Mouse (Mus musculus) midbrain, embryonic 15.5 days (tissue): ENCODE data around the gene Mark3. TPM values are rescaled to one million over a fixed set of nuclear protein-coding genes. Genes with fewer than 3 reads are reported as not detected.
"Not testable (repeated sequence)": the region's sequence is repeated elsewhere in the genome, so short reads cannot be mapped to it uniquely, and the experiment has no call there.

ENCODE experiments used
- ATAC-seq: fragments of 200-750 bp; cut with Nextera tagmentation; replicated peaks from 2 replicates; pipeline ENCODE4 v1.8.0; 2017; ENCODE audit warnings: moderate TSS enrichment
- H3K27ac ChIP-seq: fragments of 300-500 bp; sonication (generic); 2 replicates; pipeline ENCODE4 v1.5.1; 2015; ENCODE audit warnings: mild to moderate bottlenecking, inconsistent platforms
- H3K27me3 ChIP-seq: fragments of 300-500 bp; sonication (generic); replicated peaks from 2 replicates; pipeline ENCODE4 v1.6.1; 2015; ENCODE audit warnings: inconsistent platforms
- H3K36me3 ChIP-seq: fragments of 300-500 bp; sonication (generic); replicated peaks from 2 replicates; pipeline ENCODE4 v1.6.1; 2015; ENCODE audit warnings: inconsistent platforms
- H3K4me1 ChIP-seq: fragments of 300-500 bp; sonication (generic); 2 replicates; pipeline ENCODE4 v1.6.1; 2015; ENCODE audit warnings: inconsistent platforms
- H3K4me2 ChIP-seq: fragments of 300-500 bp; sonication (generic); 2 replicates; pipeline ENCODE4 v1.6.1; 2015; ENCODE audit warnings: inconsistent platforms, mild to moderate bottlenecking, moderate library complexity
- H3K4me3 ChIP-seq: fragments of 300-500 bp; sonication (generic); 2 replicates; pipeline ENCODE4 v1.5.1; 2015; ENCODE audit warnings: mild to moderate bottlenecking, inconsistent platforms
- H3K9ac ChIP-seq: fragments of 300-500 bp; sonication (generic); 2 replicates; pipeline ENCODE4 v1.6.1; 2015; ENCODE audit warnings: mild to moderate bottlenecking, inconsistent platforms
- H3K9me3 ChIP-seq: fragments of 300-500 bp; sonication (generic); 2 replicates; pipeline ENCODE4 v1.6.1; 2016; ENCODE audit warnings: inconsistent platforms
- WGBS: fragments of 180-500 bp; shearing (Covaris S2); methylation state at CpG from one replicate; pipeline ENCODE4 v1.1.7; 2015; ENCODE audit warnings: mixed read lengths; 5-methylcytosine and 5-hydroxymethylcytosine counted together
- polyA plus RNA-seq: library from polyadenylated mRNA; unstranded; fragments of >200 nt; fragmentation: Nextera tagmentation; extraction: Ambion mirVana; gene quantifications from 2 replicates; pipeline ENCODE4 v1.2.1, GENCODE M21; 2015

Mark3 gene
- polyA plus RNA-seq, 1 experiment from 2014 or later, result 53.1 TPM

DNA sequence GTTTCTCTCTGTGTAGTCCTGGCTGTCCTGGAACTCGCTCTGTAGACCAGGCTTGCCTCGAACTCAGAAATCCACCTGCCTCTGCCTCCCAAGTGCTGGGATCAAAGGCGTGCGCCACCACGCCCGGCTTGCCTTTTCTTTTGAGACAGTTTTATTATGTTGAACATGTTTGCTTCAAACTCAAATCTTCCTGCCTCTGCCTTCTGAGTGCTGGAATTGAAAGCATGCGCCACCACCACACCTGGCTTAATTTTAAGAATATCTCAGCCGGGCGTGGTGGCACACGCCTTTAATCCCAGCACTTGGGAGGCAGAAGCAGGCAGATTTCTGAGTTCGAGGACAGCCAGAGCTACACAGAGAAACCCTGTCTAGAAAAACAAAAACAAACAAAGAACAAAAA is 87.2 kb downstream of the Mark3 start:
- not testable (repeated sequence) for H3K4me3 ChIP-seq, H3K9ac ChIP-seq, H3K36me3 ChIP-seq, H3K4me1 ChIP-seq, ATAC-seq, H3K27me3 ChIP-seq, H3K4me2 ChIP-seq, H3K9me3 ChIP-seq, H3K27ac ChIP-seq
- 98% methylated on average over 11 of the region's 11 CpGs for WGBS

DNA sequence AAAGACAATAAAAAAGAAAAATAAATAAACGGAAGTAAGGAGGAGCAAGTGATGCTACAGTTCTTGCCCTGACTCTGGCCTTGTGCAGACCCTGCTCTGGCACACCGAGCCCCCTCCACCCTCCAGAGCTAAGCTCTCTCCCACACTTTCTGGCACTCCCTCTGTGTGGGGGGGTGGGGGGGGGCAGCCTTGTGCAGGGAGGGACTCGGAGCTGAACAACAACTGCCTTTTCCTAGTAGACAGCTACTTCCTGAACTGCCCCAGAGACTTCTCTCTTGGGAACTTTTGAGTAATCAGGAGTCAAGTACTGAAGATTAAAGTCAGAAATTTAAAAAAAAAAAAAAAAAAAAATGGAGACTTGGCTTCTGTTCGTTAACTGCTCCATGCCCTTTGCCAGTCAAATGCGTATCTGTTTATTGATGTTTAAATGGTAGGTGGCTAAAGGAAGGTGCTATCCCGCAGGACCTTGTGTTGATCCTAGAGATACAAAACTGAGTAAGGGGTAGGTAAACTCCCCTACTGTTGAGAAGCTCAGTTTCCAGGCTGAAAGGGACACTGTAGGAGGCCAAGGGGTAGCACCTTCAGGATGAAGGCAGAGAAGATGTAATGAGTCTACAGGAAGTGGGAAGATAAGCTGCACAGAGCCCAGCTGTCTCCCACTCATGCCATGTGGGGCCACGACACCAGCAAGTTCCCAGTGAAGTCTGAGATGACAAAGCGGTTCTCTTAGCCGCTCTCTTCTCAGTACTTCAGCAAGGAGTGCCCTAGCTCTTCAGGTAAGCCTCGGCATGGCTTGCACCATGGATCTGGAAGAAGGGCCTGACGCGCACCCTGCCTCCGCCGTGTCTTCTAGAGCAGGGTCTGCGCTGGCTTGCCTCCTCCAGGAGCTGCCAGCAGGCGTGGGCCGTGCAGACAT is 89.2 kb downstream of the Mark3 start:
- Histone ChIP-seq H3K4me3 (no peak overlapping the region), H3K36me3 (no peaks in the 10 kb centered on the region), H3K4me2 (no peak overlapping the region), H3K9ac (no peak overlapping the region), H3K9me3 (no peaks in the 10 kb centered on the region), H3K27ac (no peak overlapping the region), H3K4me1 (peaks cover 4% of the 10 kb centered on the region), H3K27me3 (no peaks in the 10 kb centered on the region)
- 74% methylated on average over 17 of the region's 17 CpGs for WGBS
- ATAC-seq, result no peak

DNA sequence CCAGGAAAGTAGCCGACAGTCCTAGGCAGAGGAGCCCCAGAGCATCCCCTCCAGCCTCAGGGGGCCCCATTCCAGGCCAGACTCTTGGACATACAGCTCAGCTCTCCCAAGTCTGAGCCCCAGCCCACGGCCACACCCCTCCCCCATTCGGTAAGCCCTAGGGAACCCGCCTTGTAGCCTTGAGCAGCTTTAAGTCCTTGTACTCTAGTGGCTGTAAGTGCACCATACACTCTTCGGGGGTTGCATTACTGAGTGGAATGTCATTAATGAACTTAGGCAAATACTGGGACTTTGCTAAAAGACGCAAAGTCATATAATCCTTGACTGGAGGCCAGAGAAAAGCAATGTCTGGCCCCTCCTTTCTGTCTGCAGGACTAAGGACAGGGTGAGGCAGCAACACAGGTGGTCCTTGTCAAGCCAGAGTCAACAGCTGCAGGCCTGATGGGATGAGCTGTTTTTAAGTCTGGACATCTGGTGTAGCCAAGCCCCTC is 89.9 kb downstream of the Mark3 start:
- no peaks in the 10 kb centered on the region for H3K27me3 ChIP-seq
- H3K9me3 ChIP-seq, result no peaks in the 10 kb centered on the region
- H3K36me3 ChIP-seq, result no peaks in the 10 kb centered on the region
- H3K4me3 ChIP-seq, result no peak overlapping the region
- WGBS, result 28% methylated on average over 6 of the region's 6 CpGs
- no peak overlapping the region for H3K9ac ChIP-seq
- no peak overlapping the region for H3K4me2 ChIP-seq
- H3K27ac ChIP-seq, result no peak overlapping the region
- ATAC-seq, result no peak
- peaks cover 11% of the 10 kb centered on the region for H3K4me1 ChIP-seq

DNA sequence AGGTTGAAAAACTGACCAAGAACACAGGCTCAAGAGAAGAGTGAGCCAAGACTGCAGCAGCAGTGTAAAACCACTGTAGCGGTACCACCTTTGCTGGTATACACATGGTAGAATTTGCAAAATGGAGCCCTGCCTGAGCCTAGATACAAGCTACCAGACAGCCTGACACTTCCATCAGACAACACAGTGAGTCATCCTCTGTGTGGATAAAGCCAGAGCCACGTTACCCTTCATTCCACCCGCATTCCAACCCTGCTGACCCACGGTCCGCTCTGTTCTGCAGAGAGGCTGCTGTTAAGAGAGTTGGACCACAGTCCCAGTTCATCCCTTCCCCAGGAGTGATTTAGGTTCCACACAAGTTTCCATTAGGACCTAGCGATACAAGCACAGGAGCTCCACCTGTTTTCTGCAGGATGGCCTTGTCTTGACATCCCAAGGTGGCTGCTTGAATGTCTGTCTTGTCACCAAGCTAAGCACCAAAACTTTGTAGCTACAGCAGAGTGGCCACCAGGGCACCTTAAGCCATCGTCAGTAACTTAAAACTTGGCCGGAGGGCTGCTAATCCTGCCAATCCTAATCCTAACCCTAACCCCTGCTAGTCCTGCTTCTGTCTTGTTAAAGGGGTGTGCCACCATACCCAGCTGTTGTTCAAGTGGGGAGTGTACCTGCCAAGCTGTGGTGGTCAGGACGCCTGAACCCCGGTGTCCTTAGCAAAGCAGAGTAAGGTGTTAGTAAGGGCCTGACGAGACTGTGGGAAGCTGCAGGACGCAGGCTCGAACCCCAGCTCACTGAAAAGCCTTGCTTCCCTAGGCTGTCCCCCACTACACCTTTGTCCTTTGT is 90.9 kb downstream of the Mark3 start:
- peaks cover 22% of the 10 kb centered on the region for H3K4me1 ChIP-seq
- no peak overlapping the region for H3K4me2 ChIP-seq
- H3K36me3 ChIP-seq, result 0 out of 2 replicates have a peak, but pooled peaks cover 4% of the 10 kb centered on the region
- no peak overlapping the region for H3K9ac ChIP-seq
- no peaks in the 10 kb centered on the region for H3K27me3 ChIP-seq
- H3K9me3 ChIP-seq, result no peaks in the 10 kb centered on the region
- 82% methylated on average over 13 of the region's 13 CpGs for WGBS
- no peak overlapping the region for H3K27ac ChIP-seq
- no peak for ATAC-seq
- no peak overlapping the region for H3K4me3 ChIP-seq

DNA sequence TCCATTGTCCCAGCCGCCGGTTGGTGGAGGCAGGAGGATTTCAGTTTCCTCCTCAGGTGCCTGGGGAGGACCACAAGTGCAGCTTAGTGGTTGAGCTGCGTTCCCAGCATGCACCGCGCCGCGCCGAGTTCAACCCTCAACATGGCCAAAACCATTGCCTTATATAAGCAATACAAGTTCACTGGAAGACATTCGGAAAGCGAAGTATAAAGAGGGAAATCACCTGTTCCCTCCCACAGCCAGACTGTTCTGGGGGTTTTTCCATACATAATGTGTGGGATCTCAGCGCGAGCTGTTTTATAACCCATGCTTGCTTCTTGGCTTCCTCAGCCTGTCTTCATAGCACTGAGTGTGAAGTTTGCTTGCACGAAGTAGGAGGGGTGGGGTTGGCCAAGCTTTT is 92.1 kb downstream of the Mark3 start:
- no peak for ATAC-seq
- Histone ChIP-seq H3K9ac (no peak overlapping the region), H3K4me3 (no peak overlapping the region), H3K9me3 (no peaks in the 10 kb centered on the region), H3K4me1 (peaks cover 30% of the 10 kb centered on the region), H3K27ac (no peak overlapping the region), H3K36me3 (0 out of 2 replicates have a peak, but pooled peaks cover 5% of the 10 kb centered on the region), H3K27me3 (no peaks in the 10 kb centered on the region), H3K4me2 (no peak overlapping the region)
- 81% methylated on average over 13 of the region's 13 CpGs for WGBS

DNA sequence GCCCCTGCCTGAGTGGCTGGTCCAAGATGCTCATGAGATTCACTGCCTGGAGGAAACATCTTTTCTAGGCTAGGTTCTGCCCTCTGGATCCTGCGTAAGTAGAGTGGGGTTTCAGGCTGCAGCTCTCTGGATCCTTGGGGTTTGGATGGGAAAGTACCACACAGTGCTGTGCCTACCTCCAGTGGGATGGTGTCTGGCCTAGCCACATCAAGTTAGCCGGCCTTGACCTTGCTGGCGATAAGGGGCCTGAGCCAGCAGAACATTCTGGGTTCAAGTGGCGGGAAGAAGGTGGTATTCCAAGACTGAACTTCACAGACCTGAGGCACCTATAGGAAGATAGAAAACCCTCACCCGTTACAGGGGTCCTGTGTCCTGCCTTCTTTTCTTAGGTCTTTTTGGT is 93.1 kb downstream of the Mark3 start:
- Histone ChIP-seq H3K9ac (no peak overlapping the region), H3K4me3 (no peak overlapping the region), H3K9me3 (no peaks in the 10 kb centered on the region), H3K27me3 (no peaks in the 10 kb centered on the region), H3K4me2 (no peak overlapping the region), H3K36me3 (0 out of 2 replicates have a peak, but pooled peaks cover 5% of the 10 kb centered on the region), H3K4me1 (peaks cover 30% of the 10 kb centered on the region), H3K27ac (no peak overlapping the region)
- WGBS, result 93% methylated on average over 5 of the region's 5 CpGs
- no peak for ATAC-seq

DNA sequence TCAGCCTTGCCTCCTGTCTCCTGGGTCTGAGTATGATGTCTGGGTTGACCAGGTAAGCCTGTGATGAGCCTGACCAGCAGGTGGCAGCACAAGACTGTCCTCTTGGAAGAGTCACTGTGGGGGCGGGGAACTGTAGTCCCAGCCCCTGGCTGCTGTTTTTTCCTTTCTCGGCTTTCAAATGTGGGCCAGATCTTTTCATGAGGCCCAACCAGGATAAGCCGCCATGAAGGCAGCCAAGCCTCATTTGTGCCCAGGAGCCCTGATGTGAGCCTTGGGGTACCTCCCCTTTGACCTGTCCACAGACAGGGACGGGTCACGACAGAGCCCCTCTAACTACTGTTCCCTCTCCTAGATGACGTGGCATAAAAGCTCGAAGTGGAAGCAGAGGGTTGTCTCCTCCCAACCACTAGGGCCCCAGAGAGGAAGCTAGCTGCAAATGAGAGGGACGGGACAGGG is 94.2 kb downstream of the Mark3 start:
- Histone ChIP-seq H3K4me3 (peak overlapping the region; percentile 84), H3K9me3 (no peaks in the 10 kb centered on the region), H3K27ac (peak overlapping the region; percentile 81), H3K36me3 (0 out of 2 replicates have a peak, but pooled peaks cover 5% of the 10 kb centered on the region), H3K4me2 (peak overlapping the region; percentile 74), H3K9ac (peak overlapping the region; percentile 22; the same call in 1 of the 2 replicates), H3K27me3 (no peaks in the 10 kb centered on the region), H3K4me1 (peaks cover 37% of the 10 kb centered on the region)
- WGBS, result 0% methylated on average over 8 of the region's 8 CpGs
- peak; percentile 51 for ATAC-seq

DNA sequence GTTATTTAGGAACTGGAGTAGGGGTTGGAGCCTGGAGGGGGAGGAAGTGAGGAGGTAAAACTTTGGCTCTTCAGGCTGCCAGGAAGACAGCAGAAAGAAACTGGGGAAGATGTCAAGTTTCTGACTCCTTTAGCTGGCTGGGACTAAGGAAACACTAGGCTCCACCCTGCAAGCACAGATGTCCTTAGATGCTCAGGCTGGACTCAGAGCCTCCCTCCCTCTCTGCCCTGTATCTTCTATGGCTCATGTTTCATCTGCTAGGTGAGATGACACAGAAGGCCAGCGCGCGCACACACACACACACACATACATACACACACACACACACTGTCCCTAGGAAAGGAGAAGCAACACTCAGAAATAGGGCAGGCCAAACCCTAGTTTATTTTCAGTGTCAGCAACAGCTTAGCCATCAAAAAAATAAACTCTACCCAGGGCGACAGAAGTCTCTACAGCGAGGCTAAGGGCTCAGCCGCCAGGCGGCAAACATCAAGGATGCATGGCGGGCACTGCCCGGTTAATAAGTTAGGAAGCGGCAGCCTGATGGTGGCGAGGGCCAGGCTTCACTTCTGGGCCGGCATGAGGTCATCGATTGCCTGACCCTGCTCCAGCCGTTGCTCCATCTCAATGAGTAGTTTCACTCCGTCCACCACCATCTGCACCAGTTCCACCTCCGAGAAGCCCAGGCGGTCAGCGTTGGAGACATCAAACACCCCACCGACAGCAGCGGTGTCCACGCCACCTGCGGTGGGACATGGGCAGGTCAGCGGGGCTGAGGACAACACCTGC is 94.9 kb downstream of the Mark3 start:
- 0 out of 2 replicates have a peak, but pooled peaks cover 5% of the 10 kb centered on the region for H3K36me3 ChIP-seq
- H3K4me3 ChIP-seq, result peak overlapping the region; percentile 84
- H3K27me3 ChIP-seq, result no peaks in the 10 kb centered on the region
- H3K9me3 ChIP-seq, result no peaks in the 10 kb centered on the region
- peak overlapping the region; percentile 22 for H3K9ac ChIP-seq
- ATAC-seq, result no peak
- peak overlapping the region; percentile 74 for H3K4me2 ChIP-seq
- peaks cover 37% of the 10 kb centered on the region for H3K4me1 ChIP-seq
- H3K27ac ChIP-seq, result peak overlapping the region; percentile 81
- 45% methylated on average over 23 of the region's 23 CpGs for WGBS

DNA sequence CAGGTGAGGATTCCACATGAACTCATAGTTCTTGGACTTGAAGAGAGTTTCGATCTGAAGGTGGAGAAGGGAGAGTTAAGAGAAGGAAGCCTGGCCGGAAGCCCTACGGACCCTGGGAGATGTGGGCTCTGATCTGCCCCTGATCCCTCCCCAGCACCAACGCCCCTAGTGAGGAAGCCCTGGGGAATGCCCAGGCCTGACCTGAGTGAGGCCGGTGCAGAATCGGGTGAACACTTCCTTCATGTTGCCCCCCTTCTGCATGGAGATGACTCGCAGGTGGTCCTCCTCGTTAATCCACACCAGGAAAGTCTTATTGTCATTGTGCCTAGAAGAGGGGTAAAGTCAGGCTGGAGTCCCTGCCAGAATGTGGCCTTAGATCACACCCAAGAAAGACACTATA is 95.6 kb downstream of the Mark3 start:
- WGBS, result 35% methylated on average over 8 of the region's 8 CpGs
- Histone ChIP-seq H3K4me1 (peaks cover 37% of the 10 kb centered on the region), H3K9me3 (no peaks in the 10 kb centered on the region), H3K27ac (peak overlapping the region; percentile 93; the same call in 1 of the 2 replicates), H3K36me3 (0 out of 2 replicates have a peak, but pooled peaks cover 5% of the 10 kb centered on the region), H3K27me3 (no peaks in the 10 kb centered on the region), H3K9ac (peak overlapping the region; percentile 98; the same call in 1 of the 2 replicates), H3K4me3 (peak overlapping the region; percentile 84), H3K4me2 (peak overlapping the region; percentile 74)
- no peak for ATAC-seq

DNA sequence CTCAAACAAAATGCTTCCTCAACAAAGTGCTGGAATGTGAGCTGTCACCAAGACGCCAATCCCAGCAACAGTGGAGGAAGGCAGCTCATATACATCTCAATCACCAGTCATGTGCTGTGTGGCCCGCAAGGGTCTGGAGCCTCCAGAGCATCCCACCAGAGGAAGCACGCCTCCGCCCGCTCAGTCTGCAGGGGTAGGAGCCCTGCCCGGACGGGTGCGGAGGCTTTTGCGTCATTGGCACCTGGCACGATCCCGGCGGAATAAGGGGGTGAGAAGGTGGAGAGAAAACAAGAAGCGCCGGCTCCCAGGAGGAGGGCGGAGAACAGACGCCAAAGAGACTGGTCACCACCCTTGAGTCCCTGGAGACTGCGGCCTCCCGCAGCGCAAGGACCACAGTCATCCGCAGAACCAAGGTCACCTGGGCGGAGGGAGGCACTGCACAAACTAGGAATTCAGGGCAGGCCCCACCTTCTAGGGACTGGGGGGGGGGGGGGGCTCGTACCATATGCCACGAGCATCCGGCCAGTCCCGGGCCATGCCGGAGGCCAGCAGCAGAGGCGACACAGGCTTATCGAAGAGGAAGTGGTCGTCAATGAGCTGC is 96.1 kb downstream of the Mark3 start:
- Histone ChIP-seq H3K27me3 (no peaks in the 10 kb centered on the region), H3K9me3 (no peaks in the 10 kb centered on the region), H3K9ac (peak overlapping the region; percentile 98), H3K4me1 (peaks cover 37% of the 10 kb centered on the region), H3K4me3 (peak overlapping the region; percentile 84), H3K27ac (peak overlapping the region; percentile 93), H3K4me2 (peak overlapping the region; percentile 74), H3K36me3 (0 out of 2 replicates have a peak, but pooled peaks cover 5% of the 10 kb centered on the region)
- ATAC-seq, result no peak
- 2% methylated on average over 29 of the region's 29 CpGs for WGBS

DNA sequence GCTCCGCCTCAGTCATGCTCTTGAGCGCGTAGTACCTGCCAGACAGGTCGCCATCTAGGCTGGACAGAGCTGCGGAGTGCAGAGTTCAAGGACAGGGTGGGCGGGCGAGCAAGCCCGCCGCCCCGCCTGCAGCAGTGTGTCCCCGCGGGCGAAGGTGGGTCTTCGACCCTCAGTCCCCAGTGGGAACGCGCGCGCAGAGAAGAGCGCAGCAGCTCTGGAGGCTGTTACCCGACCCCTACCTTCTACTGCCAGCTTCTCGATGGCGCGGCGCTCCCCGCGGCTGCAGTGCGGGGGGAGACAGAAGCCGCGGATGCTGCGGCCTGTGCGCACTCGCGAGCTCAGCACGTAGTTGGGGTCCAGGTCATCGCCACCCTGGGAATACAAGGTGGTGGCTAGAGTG is 96.7 kb downstream of the Mark3 start:
- H3K4me2 ChIP-seq, result peak overlapping the region; percentile 74
- H3K4me1 ChIP-seq, result peaks cover 37% of the 10 kb centered on the region
- no peaks in the 10 kb centered on the region for H3K27me3 ChIP-seq
- H3K9me3 ChIP-seq, result no peaks in the 10 kb centered on the region
- H3K9ac ChIP-seq, result peak overlapping the region; percentile 98
- 0 out of 2 replicates have a peak, but pooled peaks cover 5% of the 10 kb centered on the region for H3K36me3 ChIP-seq
- ATAC-seq, result peak; percentile 6
- peak overlapping the region; percentile 84 for H3K4me3 ChIP-seq
- WGBS, result under 1% methylated on average over 35 of the region's 35 CpGs
- H3K27ac ChIP-seq, result peak overlapping the region; percentile 93
